Mouse (Mus musculus) small intestine, adult 2 months (tissue): ENCODE measurements around the gene Vsig10l. TPM values are rescaled to one million over a fixed set of nuclear protein-coding genes. Genes with fewer than 3 reads are reported as not detected.

Experiments used
- H3K27ac ChIP-seq: fragments of 200-500 bp; 2 replicates; pipeline ENCODE4 v1.5.1; 2012; ENCODE audit warnings: low read depth, low read length, control low read depth, inconsistent platforms; ENCODE audit not compliant: insufficient read depth
- H3K27me3 ChIP-seq: fragments of 200-500 bp; 2 replicates; pipeline ENCODE4 v1.6.1; 2012; ENCODE audit warnings: mild to moderate bottlenecking, moderate library complexity, low read length, inconsistent platforms; ENCODE audit not compliant: control insufficient read depth, insufficient read depth
- H3K36me3 ChIP-seq: fragments of 200-500 bp; 2 replicates; pipeline ENCODE4 v1.6.1; 2012; ENCODE audit warnings: mild to moderate bottlenecking, low read length, control low read depth, inconsistent platforms; ENCODE audit not compliant: control insufficient read depth, insufficient read depth
- H3K4me1 ChIP-seq: fragments of 200-500 bp; 2 replicates; pipeline ENCODE4 v1.6.1; 2012; ENCODE audit warnings: low read length, inconsistent platforms, mixed read lengths; ENCODE audit not compliant: control insufficient read depth, insufficient read depth, insufficient read length
- H3K4me3 ChIP-seq: fragments of 200-500 bp; 2 replicates; pipeline ENCODE4 v1.5.1; 2012; ENCODE audit warnings: low read depth, mild to moderate bottlenecking, control low read depth, inconsistent platforms, low read length, moderate library complexity
- CTCF ChIP-seq: fragments of 200-500 bp; IDR thresholded peaks from 2 replicates; pipeline ENCODE4 v1.5.1; 2012; ENCODE audit warnings: low read depth, mild to moderate bottlenecking, control low read depth, inconsistent platforms, low read length, moderate library complexity, mixed read lengths; ENCODE audit not compliant: insufficient replicate concordance, insufficient read length; ENCODE audit errors: extremely low read depth
- POLR2A ChIP-seq: fragments of 200-500 bp; IDR thresholded peaks from 2 replicates; pipeline ENCODE4 v1.6.1; 2012; ENCODE audit warnings: low read depth, mild to moderate bottlenecking, control low read depth, inconsistent platforms, low read length, moderate library complexity
- WGBS: fragments of 180-500 bp; shearing (Covaris S2); methylation state at CpG from one replicate; pipeline ENCODE4 v1.1.7; 2018; 5-methylcytosine and 5-hydroxymethylcytosine counted together
- polyA plus RNA-seq: library from polyadenylated mRNA; depleted of rRNA; stranded (reverse); fragments of >200 nt; gene quantifications from 2 replicates; pipeline ENCODE4 v1.2.3, GENCODE M21; 2012; rRNA removed

Vsig10l gene
- polyA plus RNA-seq, 1 experiment: 4.3 TPM

- no peaks in the 10 kb centered on the region for H3K36me3 ChIP-seq
- H3K4me3 ChIP-seq: no peak overlapping the region
- TF ChIP-seq CTCF (no peak), POLR2A (no peak)
- 78% methylated on average over 15 of the region's 15 CpGs for WGBS
- no peaks in the 10 kb centered on the region for H3K27me3 ChIP-seq
- H3K4me1 ChIP-seq: peaks cover 2% of the 10 kb centered on the region; the same call in 1 of the 2 replicates
- H3K27ac ChIP-seq: no peak overlapping the region
Observed at GRCm38 (mm10) chr7:43518341-43518740, 55.4 kb downstream of the Vsig10l start.

Other genes with a start within 250 kb of the Vsig10l start
- gene Zfp715, start 149.9 kb upstream of the Vsig10l start, polyA plus RNA-seq: 0.58 and 0.86 TPM in 2 replicates
- 5.6 and 5.9 TPM in 2 replicates for gene Siglecf, start 111.8 kb upstream of the Vsig10l start, polyA plus RNA-seq
- gene Siglecg, start 54.9 kb upstream of the Vsig10l start, polyA plus RNA-seq: 7.8 and 11.8 TPM in 2 replicates
- gene Lim2, start 35.5 kb upstream of the Vsig10l start, polyA plus RNA-seq: not detected in 2 replicates
- 28.1 and 31.3 TPM in 2 replicates for gene Nkg7, start 26.1 kb upstream of the Vsig10l start, polyA plus RNA-seq
- gene Cldnd2, start 22.4 kb upstream of the Vsig10l start, polyA plus RNA-seq: not detected in 2 replicates
- gene Etfb, start 19.1 kb upstream of the Vsig10l start, polyA plus RNA-seq: 45.1 and 66.8 TPM in 2 replicates
- 0.29 TPM in 1 of 2 replicates, not detected in the other for gene Gm45233, start 19.0 kb upstream of the Vsig10l start, polyA plus RNA-seq
- 1.4 and 1.5 TPM in 2 replicates for gene Iglon5, start 26.9 kb downstream of the Vsig10l start, polyA plus RNA-seq
- not detected in 2 replicates for gene 4931406B18Rik, start 42.8 kb downstream of the Vsig10l start, polyA plus RNA-seq
- 3.0 and 4.7 TPM in 2 replicates for gene Cd33, start 81.3 kb downstream of the Vsig10l start, polyA plus RNA-seq
- gene Zfp658, start 99.1 kb downstream of the Vsig10l start, polyA plus RNA-seq: 0.28 and 0.36 TPM in 2 replicates
- 0.63 and 0.91 TPM in 2 replicates for gene Zfp719, start 116.5 kb downstream of the Vsig10l start, polyA plus RNA-seq
- gene Zfp819, start 144.0 kb downstream of the Vsig10l start, polyA plus RNA-seq: 0.05 TPM in 1 of 2 replicates, not detected in the other
- gene Ceacam18, start 171.6 kb downstream of the Vsig10l start, polyA plus RNA-seq: 42.7 and 57.8 TPM in 2 replicates
- gene Siglece, start 197.0 kb downstream of the Vsig10l start, polyA plus RNA-seq: 2.2 and 3.0 TPM in 2 replicates
- 7.6 and 9.7 TPM in 2 replicates for gene Ctu1, start 208.9 kb downstream of the Vsig10l start, polyA plus RNA-seq
- gene Klk14, start 227.3 kb downstream of the Vsig10l start, polyA plus RNA-seq: 0.09 TPM in 1 of 2 replicates, not detected in the other
- gene Klk13, start 249.4 kb downstream of the Vsig10l start, polyA plus RNA-seq: 0.09 TPM in 1 of 2 replicates, not detected in the other